Mouse (Mus musculus) MEL (cell line): ENCODE results near the gene Chst14.

ENCODE experiments used
- CTCF ChIP-seq, 3 experiments: IDR thresholded peaks in 2 of 3; conservative IDR thresholded peaks in 1 of 3; 2 replicates each; pipeline ENCODE4 v1.5.1; 2011 to 2012; ENCODE audit warnings: low read length in 3 of 3, low read depth in 2 of 3, mild to moderate bottlenecking in 2 of 3, improper control_type of control experiment in 1 of 3, inconsistent platforms in 1 of 3, mixed read lengths in 1 of 3, moderate library complexity in 1 of 3; ENCODE audit not compliant: control insufficient read depth in 1 of 3, insufficient read depth in 1 of 3, poor library complexity in 1 of 3, severe bottlenecking in 1 of 3
- EP300 ChIP-seq, 2 experiments: IDR thresholded peaks; 2 replicates each; pipeline ENCODE4 v1.6.1; 2011; ENCODE audit warnings: improper control_type of control experiment in 2 of 2, low read length in 2 of 2, low read depth in 1 of 2, mild to moderate bottlenecking in 1 of 2
- JUND ChIP-seq: IDR thresholded peaks from 2 replicates; pipeline ENCODE4 v1.6.1; 2011; ENCODE audit warnings: low read depth, mild to moderate bottlenecking, improper control_type of control experiment, low read length
- MYC ChIP-seq: IDR thresholded peaks from 2 replicates; pipeline ENCODE4 v1.6.1; 2011; ENCODE audit warnings: low read depth, mild to moderate bottlenecking, low read length, improper control_type of control experiment, moderate library complexity

DNA sequence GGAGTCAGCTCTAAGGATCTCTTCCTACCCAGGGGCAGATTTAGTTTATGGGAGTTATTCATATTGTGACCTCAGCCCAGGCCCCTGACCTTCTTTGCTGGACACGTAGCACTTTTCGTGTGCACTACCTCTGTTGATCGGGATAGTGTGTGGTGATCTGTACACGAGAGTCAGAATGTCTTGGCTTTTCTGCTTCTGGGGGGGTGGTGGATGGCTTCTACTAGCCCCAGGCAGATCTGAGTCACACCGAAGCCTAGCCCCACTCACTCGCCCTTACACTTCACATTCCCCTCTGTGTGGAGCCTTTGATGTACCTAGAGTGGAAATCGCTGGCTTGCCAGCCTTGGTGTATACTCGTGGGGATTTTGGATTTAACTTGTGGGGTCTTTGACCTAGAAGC lies 13.6 kb upstream of the Chst14 start:
- TF ChIP-seq EP300 (IDR thresholded peaks at IDR 0.05; ENCODE audit: low read depth in 1 of 2, low read length in 2 of 2) (no peak), CTCF (IDR thresholded peaks at IDR 0.05 in 2 of 3, conservative IDR thresholded peaks at IDR 0.05 in 1 of 3; ENCODE audit: control insufficient read depth in 1 of 3, insufficient read depth in 1 of 3, low read depth in 2 of 3, low read length in 3 of 3, poor library complexity in 1 of 3, severe bottlenecking in 1 of 3) (no peak), JUND (no peak), MYC (no peak)
